Mouse (Mus musculus) ovary, adult 18-20 months (tissue): ENCODE results near the gene Timm10b.
A peak's percentile ranks its signal among the peaks of the same experiment; 100 is the strongest.

Source experiments
- DNase-seq: peaks from one replicate; pipeline ENCODE4 v3.0.0; 2022; ENCODE audit warnings: low spot score, mixed read lengths

The Timm10b gene

DNA sequence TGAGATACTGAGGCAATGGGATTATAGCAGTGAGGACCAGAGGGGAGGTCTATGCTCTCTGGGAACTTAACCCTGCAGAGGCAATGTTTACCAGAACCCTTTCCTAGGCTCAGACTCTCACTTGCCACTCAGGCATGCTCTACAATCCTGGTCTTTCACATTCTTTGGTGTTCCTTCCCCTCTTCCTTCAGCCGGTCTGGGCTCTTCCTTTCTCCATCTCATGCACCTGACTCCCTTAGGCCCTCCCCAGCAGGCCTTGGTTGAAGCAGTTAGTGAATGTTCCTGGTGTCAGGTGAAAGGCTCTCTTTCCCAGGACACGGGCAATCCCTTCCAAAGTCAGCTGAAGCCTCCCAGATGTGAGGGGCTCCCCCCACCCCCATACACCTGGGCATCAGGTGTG, at the start of gene Timm10b:
Gene Timm10b, plus strand, starts transcription at position 301 of the 400 bp plus-strand sequence.
- no peak for DNase-seq

GRCm38 (mm10) chr7:105590097-105590496, 49.8 kb upstream of the Timm10b start:
- no peak for DNase-seq

GRCm38 (mm10) chr7:105602860-105603623, 36.8 kb upstream of the Timm10b start:
- DNase-seq, result peak; percentile 23

- no peak for DNase-seq
These were observed 31.4 kb upstream of the Timm10b start for GRCm38 (mm10) chr7:105608467-105608866.

- no peak for DNase-seq
These were observed 28.1 kb upstream of the Timm10b start for GRCm38 (mm10) chr7:105611767-105612166.

DNA sequence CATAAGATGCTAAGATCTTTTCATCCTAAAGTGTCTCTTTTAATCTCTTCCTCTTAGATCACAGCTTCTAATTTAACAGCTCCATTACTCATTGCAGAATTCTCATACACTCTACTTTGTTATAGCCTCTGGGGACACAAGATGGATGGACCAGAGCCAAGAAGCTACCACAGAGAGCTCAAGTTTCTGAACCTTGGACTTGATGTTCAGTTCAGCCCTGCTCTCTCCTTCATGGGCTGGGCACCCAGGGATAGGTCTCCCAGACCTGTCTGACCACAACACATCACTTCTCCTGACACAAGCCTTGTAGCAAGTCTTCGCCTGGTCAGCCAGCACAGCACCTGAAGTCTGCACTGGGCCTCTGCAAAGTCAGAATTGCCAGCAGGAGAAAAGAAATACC, 25.5 kb upstream of the Timm10b start:
- no peak for DNase-seq

- DNase-seq, result no peak
These were observed 24.1 kb upstream of the Timm10b start for GRCm38 (mm10) chr7:105615720-105616119.

DNA sequence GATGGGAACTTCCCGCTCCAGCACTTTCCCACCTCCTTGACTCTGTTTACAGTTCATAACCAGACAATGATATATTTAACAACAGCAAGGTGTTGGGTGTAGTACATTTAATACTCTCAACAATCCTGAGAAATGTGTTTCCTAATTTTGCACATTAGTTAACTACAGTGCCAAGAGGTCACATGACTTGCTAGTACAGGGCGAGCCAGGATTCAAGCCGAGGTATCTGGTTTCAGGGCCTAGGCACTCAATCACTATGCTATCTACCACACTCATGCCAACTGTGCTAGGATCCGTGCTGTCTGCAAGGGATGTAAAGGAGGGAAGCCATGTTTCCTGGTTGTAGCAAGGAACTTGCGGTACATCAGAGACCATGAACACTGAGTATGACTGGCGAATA, 23.3 kb upstream of the Timm10b start:
- DNase-seq, result no peak

GRCm38 (mm10) chr7:105617810-105618209, 22.0 kb upstream of the Timm10b start:
- DNase-seq, result no peak

- DNase-seq, result no peak
These were observed 20.2 kb upstream of the Timm10b start for GRCm38 (mm10) chr7:105619701-105620100.

DNA sequence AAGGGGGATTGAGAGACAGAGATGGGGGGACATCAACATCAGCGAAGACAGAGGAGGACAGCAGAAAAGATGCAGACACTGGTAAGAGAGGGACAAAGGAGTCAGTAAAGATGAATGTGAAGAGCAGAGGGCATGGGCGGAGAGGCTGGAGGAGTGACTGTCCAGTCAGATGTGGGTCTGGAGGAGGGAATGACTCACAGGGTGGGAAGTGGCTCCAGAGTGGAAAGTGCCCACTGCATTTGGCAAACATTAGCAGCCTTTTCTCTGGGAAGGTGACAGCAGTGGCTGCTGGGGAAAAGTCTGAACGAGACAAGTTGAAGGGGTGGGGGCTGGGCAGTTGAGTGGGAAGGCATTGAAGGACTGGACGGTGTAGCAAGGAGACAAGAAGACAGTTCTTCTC, 18.8 kb upstream of the Timm10b start:
- DNase-seq, result no peak

DNA sequence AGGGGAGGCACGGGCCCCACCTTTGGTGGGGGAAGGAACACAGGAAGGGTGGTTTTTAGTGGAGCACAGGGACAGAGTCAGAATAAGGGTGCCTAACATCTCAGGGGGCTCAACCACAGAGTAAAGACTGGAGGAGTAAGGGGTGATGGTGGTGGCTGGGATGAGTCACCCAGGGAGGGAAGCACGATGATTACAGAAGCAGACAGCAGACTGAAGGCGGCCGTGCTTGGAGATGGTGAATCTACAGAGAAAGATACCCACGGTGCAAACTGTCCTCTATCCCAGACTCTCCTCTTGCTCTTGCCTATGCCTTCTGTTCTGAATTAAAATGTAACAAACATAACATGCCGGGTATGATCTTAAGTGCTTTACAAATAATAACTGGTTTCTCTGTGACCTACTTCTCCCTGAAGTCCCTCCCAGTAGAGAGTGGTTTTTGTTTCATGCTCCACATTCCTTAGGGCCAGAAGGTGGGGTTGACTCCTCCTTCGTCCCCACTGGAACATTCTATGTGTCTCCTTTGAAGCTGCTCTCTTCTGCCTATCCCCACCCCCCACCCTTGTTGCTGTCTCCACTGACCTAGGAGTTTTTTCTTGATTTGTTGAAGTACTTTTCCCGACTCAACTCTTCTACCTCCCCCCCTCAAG, 18.1 kb upstream of the Timm10b start:
- DNase-seq, result no peak

DNA sequence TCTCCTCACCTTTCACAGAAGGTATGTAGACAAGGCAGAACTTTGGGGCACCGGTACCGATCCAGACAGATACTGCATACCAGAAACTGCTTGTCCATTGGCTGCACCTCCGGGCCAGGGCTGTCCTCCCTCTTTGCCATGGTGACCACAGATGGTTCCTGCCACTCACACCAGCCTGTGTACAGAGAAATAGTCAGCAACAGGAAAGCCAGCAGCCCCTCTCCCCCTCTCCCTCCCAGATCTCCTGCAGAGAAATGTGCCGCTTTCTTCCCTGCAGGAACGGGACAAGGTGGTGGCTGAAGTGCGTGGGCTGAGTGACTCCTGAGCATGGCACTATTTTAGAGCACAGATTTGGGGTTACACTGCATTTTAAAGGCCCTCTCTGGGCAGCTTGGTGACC, 14.5 kb upstream of the Timm10b start:
- no peak for DNase-seq

DNA sequence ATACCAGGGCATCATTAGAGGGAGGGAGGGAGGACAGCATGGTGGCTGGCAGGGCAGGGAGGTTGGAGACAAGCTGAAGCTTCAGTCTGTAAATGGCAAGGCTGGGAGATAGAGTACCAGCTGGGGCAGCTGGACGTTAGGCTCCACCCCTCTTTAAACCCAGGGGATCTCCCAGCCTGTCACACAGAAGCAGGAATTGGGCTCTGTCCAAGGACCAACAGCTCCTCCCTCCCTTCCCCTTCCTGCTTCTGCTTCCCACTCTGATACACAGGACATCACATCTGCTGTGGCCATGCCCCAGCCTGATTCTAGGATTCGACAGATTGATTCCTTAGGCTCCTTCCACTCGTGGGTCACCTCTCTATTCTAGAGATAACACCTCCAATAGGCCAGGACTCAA, 11.2 kb upstream of the Timm10b start:
- no peak for DNase-seq

- DNase-seq, result no peak
These were observed 7.3 kb upstream of the Timm10b start for GRCm38 (mm10) chr7:105632551-105632972.

DNA sequence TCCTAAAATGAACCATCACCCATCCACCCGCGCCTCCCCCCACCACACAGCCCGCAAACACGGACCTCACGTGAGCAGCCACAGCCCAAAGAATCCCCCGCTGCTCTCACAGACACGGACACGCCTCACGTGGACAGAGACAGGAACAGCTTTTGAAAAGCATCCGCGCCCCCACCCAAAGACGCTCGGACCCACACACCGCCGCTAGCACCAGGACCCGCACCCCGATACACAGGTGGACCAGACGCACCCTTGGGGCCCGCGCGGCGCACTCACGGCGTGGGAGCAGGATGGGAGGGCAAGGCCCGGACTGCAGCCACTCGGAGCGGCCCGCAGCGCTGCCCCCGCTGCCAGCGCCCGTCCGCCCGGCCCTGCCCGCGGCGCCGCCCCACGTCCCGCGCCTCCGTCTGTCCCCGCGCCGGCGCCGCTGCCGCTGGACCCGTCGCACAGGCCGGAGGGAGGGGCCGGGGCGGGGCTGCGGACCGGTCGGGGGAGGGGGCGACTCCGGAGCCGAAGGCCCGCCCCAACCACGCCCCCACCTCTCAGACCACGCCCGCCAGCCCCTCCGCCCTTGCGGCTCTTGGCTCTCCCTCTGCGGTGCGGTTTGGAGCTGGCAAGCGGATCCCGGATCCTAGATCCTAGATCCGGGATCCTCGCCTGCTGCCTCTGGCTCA, 6.6 kb upstream of the Timm10b start, which contains the start of gene Trim3:
Gene Trim3, minus strand, starts transcription at position 445 of the 674 bp plus-strand sequence.
- peak; percentile 88 for DNase-seq

- no peak for DNase-seq
These were observed 6.1 kb upstream of the Timm10b start for GRCm38 (mm10) chr7:105633801-105634135.

DNA sequence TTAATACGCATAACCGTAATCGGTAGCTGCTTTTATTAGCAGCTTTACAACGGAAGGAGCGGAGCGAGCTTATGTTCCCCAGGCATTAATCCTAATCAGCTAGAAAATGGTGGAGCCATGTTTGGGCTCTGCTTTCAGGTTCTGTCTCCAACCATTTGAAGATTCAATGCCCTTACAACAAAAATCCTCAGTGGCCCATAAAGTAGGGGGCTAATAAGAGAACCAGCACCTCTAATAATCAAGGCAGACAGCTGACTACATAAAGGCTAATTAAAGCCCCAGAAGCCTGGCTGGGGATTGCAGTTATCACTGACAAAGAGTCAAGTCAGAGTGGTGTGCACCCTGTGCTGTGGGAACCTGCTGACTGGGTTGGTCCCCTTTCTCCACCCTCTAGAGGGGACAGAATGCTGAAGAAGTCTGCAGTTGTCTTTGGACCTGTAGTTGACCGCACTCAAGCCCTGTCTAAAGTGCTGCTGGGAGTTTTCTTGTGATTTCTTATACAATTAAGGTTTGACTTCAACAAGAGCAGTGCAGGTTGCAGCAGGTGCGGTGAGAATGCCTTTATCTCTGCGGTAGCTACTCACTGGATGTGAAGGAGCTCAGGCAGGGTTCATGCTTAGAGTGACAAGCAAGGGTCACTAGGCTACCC, 5.5 kb upstream of the Timm10b start:
- DNase-seq, result no peak

- DNase-seq, result no peak
These were observed 4.1 kb upstream of the Timm10b start for GRCm38 (mm10) chr7:105635726-105636125.

DNA sequence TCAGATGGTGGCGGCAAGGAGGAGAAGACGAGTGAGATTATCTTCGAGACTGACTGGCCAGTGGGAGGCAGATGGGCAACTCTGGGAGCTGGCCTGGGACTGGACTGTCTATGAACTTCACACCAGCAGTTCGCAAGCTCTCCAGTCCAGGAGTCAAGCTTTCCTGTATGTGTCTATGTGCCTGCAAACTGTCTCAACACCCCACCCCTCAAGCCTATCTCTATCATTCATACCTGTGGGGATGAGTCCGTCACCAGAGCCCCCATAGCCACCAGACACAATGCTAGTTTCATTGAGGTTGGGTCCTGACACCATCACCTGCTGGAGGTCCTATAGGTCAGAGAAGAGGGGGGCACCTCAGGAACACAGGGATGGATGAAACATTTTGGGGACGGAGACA, 1.1 kb upstream of the Timm10b start:
- DNase-seq, result no peak

DNA sequence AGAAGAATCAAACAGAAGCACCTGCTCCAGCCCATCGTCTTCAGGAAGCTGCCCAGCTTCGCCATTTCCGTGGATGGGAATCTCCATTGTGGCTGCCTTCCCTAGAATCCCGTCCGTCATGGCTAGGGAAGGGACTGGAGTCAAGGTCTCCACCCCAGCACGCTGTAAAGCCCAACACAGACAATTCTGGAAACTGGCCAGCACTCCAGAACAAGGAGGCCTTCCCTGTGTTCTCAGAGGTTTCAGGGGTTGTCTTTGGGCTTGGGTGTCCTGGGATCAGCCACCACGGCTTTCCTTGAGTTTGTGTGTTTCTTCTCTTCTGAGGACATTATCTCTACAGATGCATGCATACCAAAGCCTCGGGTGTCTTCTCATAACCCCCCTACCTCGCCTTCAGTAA, 552 bp upstream of the Timm10b start:
- DNase-seq, result no peak

DNA sequence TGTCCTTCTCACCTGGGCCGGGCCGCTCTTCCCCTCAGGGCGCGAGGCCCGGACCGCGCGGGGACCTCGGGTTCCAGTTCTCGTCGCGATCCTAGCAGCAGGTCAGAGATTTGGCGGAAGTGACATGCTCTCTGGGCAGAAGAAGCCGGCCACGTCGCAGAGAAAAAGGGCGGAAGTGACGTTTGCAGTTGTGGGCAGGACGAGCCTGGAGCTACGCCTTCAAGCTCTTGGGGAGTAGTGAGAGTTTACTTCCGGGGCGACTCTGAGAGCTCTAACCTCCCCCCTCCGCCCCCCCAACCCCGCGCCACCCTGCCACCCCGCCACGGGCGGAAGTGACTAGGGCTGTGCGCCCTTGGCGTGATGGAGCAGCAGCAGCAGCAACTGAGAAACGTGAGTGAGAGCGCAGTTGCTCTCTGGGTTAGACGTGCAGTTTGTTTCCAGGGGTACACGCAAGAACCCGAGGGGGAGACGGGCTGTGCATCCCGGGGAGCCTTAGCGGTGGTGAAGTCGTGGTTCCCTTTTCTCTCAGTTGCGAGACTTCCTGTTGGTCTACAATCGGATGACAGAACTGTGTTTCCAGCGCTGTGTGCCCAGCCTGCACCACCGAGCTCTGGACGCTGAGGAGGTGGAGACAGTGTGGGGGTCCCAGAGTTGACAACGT, 507 bp downstream of the Timm10b start, which contains the start of the genes Arfip2 and Gm45799:
Gene Arfip2, minus strand, starts transcription at position 184 of the 661 bp plus-strand sequence.
Gene Gm45799, plus strand, starts transcription at position 320 of the 661 bp plus-strand sequence.
- DNase-seq, result peak; percentile 97
